Mouse (Mus musculus) testis, adult 2 months (tissue): ENCODE measurements around the gene Ifnl3.

ENCODE experiments used
- CTCF ChIP-seq: fragments of 200-500 bp; IDR thresholded peaks from 2 replicates; pipeline ENCODE4 v1.5.1; 2012; ENCODE audit warnings: low read depth, mild to moderate bottlenecking, inconsistent platforms, low read length, moderate library complexity; ENCODE audit not compliant: control insufficient read depth, insufficient read depth, insufficient replicate concordance
- POLR2A ChIP-seq: fragments of 200-500 bp; IDR thresholded peaks from 2 replicates; pipeline ENCODE4 v1.6.1; 2012; ENCODE audit warnings: low read depth, mild to moderate bottlenecking, inconsistent platforms, low read length, moderate library complexity; ENCODE audit not compliant: control insufficient read depth

GRCm38 (mm10) chr7:28561967-28562366, 39.3 kb downstream of the Ifnl3 start:
- TF ChIP-seq CTCF (no peak), POLR2A (no peak)
